Mouse (Mus musculus): ENCODE data around the gene Thtpa.

Gene Thtpa

GRCm38 (mm10) chr14:55078366-55078989 lies 16.1 kb upstream of the Thtpa start:
- peak; percentile 51 for DNase-seq

GRCm38 (mm10) chr14:55079214-55079970 lies 15.2 kb upstream of the Thtpa start:
- peak; percentile 82 for DNase-seq

DNA sequence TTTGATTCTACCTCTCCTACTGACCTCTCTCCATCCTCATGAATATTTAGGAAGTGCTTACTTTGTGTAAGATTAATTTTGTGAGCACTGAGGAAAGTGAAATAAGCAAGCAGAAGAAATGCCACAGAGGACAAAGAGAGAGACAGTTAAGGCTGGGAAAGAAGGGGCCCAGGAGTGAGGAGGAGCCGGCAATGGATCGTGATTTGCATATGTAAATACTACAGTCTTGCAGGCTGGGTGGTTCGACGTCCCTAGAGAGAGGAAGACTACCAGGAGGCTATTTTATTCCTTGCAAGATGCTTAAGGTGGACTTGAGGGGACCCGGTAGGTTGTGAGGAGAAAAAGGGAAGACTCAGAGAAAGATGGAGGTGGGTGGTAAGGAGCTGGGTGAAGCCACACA lies 13.5 kb upstream of the Thtpa start:
- no peak for DNase-seq

- DNase-seq, result no peak
These were observed 11.1 kb upstream of the Thtpa start for GRCm38 (mm10) chr14:55083481-55083880.

- peak; percentile 94 for DNase-seq
These were observed 9.1 kb upstream of the Thtpa start for GRCm38 (mm10) chr14:55085324-55086008.

DNA sequence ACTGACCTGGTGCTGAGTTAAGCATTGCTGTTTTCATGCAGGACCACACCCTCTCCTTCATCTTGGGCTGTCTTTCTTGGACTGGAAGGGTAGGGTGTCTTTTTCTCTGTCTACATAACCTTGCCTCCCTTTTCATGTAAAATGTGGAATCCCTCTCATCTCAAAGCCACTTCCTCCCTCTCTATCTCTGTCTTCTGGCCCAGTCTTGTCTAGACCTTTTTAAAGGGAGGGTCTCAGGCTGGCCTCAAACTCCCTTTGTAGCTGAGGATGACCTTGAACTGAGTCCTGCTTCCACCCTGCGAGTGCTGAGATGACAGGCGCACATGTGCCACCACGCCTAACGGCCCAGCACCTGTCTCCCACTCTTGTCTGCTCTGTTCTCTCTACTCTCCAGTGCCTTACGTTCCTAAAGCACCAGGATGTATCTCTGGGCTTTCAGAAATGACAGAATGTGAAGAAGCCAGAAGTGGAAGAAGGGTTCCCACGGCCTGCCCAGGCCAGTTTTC lies 8.5 kb upstream of the Thtpa start:
- DNase-seq, result no peak

DNA sequence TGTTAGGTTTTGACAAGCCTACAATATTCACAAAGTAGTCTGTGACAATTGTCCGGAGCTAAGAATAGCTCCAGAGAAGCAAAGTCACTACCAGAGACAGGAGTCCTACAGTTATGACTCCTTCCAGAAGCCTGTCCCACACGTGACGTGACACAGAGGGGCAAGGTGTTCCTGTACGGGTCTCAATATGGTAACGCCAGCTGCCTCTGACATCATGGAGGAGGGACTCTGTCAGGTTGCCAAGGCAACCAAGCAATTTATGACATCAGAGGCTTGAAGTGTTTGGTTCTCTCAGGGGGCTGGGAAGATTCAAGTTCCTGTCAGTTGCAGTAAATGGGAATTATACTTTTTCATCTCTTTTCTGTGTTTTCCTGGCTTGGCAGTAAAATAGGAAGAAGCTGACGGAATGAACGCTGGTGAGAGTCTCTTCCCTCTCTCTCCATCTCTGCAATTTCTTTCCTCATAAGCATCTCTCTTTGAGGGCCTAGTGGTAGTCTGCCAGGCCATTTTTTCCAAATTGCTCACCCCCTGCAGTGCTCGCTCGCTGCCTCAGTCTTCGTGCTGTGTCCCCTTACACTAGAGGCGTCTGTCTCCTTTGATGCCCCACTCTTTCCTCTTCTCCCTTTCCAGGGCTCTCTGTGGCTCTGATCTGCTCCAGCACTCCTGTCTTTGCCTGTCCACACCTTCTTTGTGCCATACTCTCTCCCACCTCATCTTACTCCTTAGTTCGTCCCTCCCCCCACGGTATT lies 5.2 kb upstream of the Thtpa start:
- peak; percentile 49 for DNase-seq

DNA sequence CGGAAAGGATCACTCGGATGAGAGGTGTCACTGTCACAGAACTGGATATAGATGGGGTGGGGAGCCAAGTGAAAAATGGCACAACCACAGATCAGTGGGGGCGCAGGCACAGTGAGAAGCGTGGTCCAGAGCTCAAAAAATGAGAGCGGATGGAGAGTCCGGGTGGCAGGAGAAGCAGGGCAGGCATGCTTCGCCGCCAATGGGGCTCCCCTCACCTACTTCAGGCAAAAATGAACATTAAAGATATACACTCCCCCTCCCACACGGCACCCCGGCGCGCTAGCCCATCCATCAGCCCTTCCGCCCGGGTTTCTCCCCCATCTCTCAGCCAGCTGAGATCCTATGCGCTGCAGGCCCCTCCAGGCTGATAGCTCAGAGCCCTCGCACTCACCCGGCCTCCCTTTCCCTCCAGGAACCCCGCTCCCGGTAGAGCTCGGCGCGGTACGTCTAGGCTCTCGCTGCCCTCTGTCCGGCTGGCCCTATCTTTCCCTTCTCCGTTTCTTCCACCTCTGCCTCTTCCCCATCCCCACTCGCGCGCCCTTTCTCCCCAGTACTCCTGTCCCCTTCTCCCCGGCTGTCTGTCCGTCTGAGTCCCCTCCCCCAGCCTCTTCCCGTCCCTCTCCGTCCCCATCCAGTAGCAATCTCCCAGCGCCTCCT lies 3.2 kb upstream of the Thtpa start:
- DNase-seq, result peak; percentile 25

DNA sequence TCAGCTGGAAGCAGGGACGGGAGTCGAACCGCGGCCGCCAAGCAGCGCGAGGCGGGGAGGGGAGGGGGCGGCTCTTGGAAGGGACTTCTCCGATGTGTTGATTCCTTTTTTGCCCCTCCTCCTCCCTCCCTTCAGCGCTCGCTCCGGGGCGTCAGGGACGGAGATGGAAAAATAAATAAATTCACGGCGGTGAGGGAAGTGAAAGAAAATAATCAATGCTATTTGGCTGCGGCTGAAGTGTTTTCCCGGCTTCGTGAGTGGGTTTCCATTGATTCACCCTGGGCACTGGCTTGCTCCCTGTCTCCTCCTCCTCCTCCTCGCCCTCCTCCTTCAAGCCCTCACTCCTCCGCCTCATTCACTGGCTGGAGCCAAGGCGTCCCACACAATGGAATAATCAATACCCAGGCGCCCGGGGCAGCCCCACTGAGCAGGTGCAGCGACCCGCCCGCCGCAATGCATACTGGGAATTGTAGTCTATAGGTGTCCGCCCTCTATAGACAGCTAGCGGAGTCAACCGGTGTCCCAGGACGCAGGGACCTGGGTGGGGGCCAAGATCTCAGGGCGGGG lies 2.5 kb upstream of the Thtpa start, which contains the start of gene Zfhx2:
TSS of gene Zfhx2 (minus strand) at position 314 of the 567 bp plus-strand sequence.
- DNase-seq, result peak; percentile 95

DNA sequence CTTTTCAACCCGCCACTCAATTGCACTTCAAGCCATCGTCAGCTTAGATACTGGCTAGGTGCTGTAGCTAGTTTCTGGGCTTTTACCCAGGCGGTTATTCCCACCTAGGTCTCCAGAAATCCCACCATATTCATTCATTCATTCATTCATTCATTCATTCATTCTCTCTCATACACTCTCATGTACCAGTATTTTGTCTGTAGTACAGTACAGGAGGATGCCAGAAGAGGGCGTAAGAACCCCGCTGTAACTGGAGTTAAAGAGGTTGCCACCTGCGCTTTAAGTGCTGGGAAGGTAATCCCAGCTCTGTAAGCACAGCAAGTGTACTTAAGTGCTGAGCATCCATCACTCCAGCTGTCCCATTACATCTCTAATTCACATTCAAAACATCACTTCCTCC lies 657 bp upstream of the Thtpa start:
- DNase-seq, result no peak

- DNase-seq, result no peak
These were observed 679 bp downstream of the Thtpa start for GRCm38 (mm10) chr14:55095263-55095662.

GRCm38 (mm10) chr14:55095671-55096070 lies 1.1 kb downstream of the Thtpa start:
- no peak for DNase-seq

DNA sequence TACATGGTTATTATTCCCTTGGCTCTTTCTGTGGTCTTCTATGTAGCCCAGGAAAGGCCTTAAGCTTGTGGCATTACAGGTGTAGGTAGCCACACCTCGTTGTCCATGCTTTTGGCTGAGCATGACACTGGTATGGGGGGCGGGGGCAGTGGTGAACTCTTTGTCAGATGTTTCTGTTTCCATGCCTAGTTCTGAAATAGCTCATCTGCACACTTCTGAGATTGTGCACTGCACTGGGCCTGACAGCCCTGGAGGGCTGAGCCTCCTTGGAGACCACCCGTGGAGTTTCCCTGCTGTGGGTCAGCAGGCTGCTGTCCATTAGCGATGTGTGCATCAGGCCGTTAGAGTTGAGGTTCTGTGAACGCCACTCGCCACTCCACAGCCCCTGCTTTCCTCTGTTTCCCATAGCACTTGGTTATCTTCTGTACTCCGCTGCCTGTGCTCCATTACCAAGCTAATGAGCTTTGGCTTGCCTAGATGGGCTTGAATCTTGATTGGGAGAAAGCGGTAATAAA lies 2.0 kb downstream of the Thtpa start:
- peak; percentile 54 for DNase-seq

DNA sequence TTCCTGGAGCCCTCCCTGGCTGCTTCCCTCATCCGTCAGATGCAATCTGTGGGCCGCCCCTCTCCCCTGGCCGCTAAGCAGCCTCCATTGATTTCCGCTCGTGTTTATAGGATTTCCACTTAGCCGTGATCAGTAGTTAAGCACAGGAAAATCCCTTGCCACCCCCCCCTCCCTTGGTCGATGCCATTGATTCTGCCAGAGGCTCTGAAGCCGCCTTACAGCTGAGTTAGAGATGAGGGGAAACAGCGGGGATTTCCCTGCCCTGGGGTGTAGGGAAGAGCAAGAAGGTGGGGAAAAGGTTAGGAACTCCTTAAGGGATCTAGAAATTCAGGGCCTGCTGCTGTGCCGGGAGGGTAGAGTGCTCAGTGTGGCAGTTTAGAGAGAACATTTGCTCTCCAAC lies 3.1 kb downstream of the Thtpa start:
- DNase-seq, result peak; percentile 66

- peak; percentile 85 for DNase-seq
These were observed 3.5 kb downstream of the Thtpa start for GRCm38 (mm10) chr14:55098067-55098466.

- DNase-seq, result peak; percentile 74
These were observed 7.0 kb downstream of the Thtpa start for GRCm38 (mm10) chr14:55101592-55101991.

GRCm38 (mm10) chr14:55102253-55102785 lies 7.7 kb downstream of the Thtpa start:
- DNase-seq, result no peak

DNA sequence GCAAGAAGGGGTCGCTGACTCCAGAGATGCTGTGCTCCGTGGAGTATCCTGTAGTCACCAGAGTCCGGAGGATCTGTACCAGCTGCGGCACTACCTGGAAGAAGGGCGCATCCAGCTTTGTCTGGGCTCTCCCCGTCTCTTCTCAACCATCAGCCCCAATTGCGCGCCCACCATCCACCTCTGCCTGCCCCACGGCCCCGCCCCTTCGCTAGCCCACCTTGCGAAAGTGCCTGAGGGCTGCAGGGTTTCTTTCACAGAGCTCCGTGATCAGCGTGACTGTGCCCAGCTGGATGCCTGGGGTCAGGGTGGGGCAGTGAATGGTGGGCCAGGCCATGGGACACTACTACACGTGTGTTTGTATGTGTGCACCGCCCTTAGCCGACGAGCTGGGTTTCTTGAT lies 9.8 kb downstream of the Thtpa start:
- no peak for DNase-seq

GRCm38 (mm10) chr14:55105386-55105785 lies 10.8 kb downstream of the Thtpa start:
- DNase-seq, result no peak

- peak; percentile 84 for DNase-seq
These were observed 11.5 kb downstream of the Thtpa start, which contains the start of gene Ap1g2 for GRCm38 (mm10) chr14:55105836-55106809. TSS of gene Ap1g2 (minus strand) at chr14:55106593.
